Mouse (Mus musculus): ENCODE measurements at regions not wholly inside any gene's neighbourhood (a gene's known extent, or its start where the extent isn't known, plus 50 kb on each side); places are given as distances from the start of the nearest gene placed in this dataset.

GRCm38 (mm10) chr5:133712652-133713051, 386.9 kb upstream of the Castor2 start:
- no peak for DNase-seq (ENCODE audit: low read depth)

- DNase-seq (ENCODE audit: low read depth) = no peak
Measured at GRCm38 (mm10) chr5:133708881-133709280, 390.6 kb upstream of the Castor2 start.

GRCm38 (mm10) chr5:133686206-133686605, 413.3 kb upstream of the Castor2 start:
- no peak for DNase-seq (ENCODE audit: low read depth)

GRCm38 (mm10) chr5:133683021-133683420, 416.5 kb upstream of the Castor2 start:
- no peak for DNase-seq (ENCODE audit: low read depth)

- no peak for DNase-seq (ENCODE audit: low read depth)
Measured at GRCm38 (mm10) chr5:133676791-133677450, 422.6 kb upstream of the Castor2 start.

- no peak for DNase-seq (ENCODE audit: low read depth)
Measured at GRCm38 (mm10) chr5:133675636-133676035, 423.9 kb upstream of the Castor2 start.

- no peak for DNase-seq (ENCODE audit: low read depth)
Measured at GRCm38 (mm10) chr5:133666473-133666872, 433.0 kb upstream of the Castor2 start.

GRCm38 (mm10) chr5:133662474-133663256, 436.8 kb upstream of the Castor2 start:
- no peak for DNase-seq (ENCODE audit: low read depth)

- DNase-seq (ENCODE audit: low read depth) = no peak
Measured at GRCm38 (mm10) chr5:133660351-133660750, 439.2 kb upstream of the Castor2 start.

- no peak for DNase-seq (ENCODE audit: low read depth)
Measured at GRCm38 (mm10) chr5:133656837-133657236, 442.7 kb upstream of the Castor2 start.

- no peak for DNase-seq (ENCODE audit: low read depth)
Measured at GRCm38 (mm10) chr5:133653431-133653830, 446.1 kb upstream of the Castor2 start.

GRCm38 (mm10) chr5:133650246-133650645, 449.3 kb upstream of the Castor2 start:
- no peak for DNase-seq (ENCODE audit: low read depth)

- DNase-seq (ENCODE audit: low read depth) = no peak
Measured at GRCm38 (mm10) chr5:133645696-133646195, 453.8 kb upstream of the Castor2 start.

- no peak for DNase-seq (ENCODE audit: low read depth)
Measured at GRCm38 (mm10) chr5:133643326-133643725, 456.2 kb upstream of the Castor2 start.

GRCm38 (mm10) chr5:133634481-133634880, 465.0 kb upstream of the Castor2 start:
- no peak for DNase-seq (ENCODE audit: low read depth)

- DNase-seq (ENCODE audit: low read depth) = no peak
Measured at GRCm38 (mm10) chr5:133631812-133632211, 467.7 kb upstream of the Castor2 start.

GRCm38 (mm10) chr5:133619347-133619746, 480.2 kb upstream of the Castor2 start:
- no peak for DNase-seq (ENCODE audit: low read depth)

GRCm38 (mm10) chr5:133601241-133601739, 498.2 kb upstream of the Castor2 start:
- DNase-seq (ENCODE audit: low read depth) = no peak

GRCm38 (mm10) chr5:133600630-133601029, 498.9 kb upstream of the Castor2 start:
- DNase-seq (ENCODE audit: low read depth) = no peak

GRCm38 (mm10) chr5:133598105-133598504, 501.4 kb upstream of the Castor2 start:
- no peak for DNase-seq (ENCODE audit: low read depth)

GRCm38 (mm10) chr5:133586492-133586891, 513.0 kb upstream of the Castor2 start:
- no peak for DNase-seq (ENCODE audit: low read depth)

GRCm38 (mm10) chr5:133585181-133585580, 514.3 kb upstream of the Castor2 start:
- no peak for DNase-seq (ENCODE audit: low read depth)

- DNase-seq (ENCODE audit: low read depth) = no peak
Measured at GRCm38 (mm10) chr5:133576595-133576994, 522.9 kb upstream of the Castor2 start.

All from naive thymus-derived CD4-positive, alpha-beta T cell, adult 2 months (primary cell).